Mouse (Mus musculus): ENCODE measurements at regions not wholly inside any gene's neighbourhood (a gene's known extent, or its start where the extent isn't known, plus 50 kb on each side); places are given as distances from the start of the nearest gene placed in this dataset.

- no peak for DNase-seq (ENCODE audit: low read depth, low spot score)
Measured at GRCm38 (mm10) chr5:74773558-74774429, 71.1 kb upstream of the Lnx1 start.

DNA sequence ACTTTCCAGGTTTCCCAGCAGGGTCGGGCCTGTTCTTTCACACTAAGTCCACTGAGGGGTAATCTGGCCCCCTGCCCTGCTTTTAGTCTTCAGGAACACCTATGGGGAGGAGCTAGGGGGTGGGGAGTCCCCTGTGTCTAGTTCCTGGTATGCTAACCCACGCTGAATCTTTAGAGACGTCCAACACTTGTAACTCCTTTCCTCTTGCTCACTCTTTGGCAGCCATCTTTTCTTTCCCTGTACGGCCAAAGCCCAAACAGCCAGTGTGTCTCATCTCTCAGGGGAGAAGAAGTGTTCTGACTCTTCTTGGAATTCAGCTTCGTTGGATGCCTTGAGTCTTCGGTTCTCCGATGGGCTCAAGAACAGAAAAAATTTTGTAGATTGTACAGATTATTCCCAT lies 68.4 kb upstream of the Lnx1 start:
- no peak for DNase-seq (ENCODE audit: low read depth, low spot score)

DNA sequence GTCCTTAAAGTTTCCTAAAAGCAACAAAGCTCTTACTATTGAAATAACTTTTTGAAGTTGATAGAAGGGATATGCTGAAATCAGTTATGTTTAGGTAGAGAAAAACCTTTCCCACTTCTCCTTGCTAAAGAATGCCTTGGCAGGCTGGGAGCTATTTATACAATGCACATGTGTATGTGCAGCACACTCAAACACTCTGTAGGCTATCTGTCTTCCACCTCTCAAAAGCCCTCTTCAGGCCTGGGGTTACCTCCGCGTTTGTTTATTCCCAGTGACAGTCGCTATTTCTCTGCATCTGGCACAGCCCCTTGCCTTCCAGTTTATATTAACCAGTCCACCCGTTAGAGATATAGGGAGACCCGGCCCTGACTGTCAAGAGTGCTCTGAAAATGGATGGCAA lies 66.3 kb upstream of the Lnx1 start:
- DNase-seq (ENCODE audit: low read depth, low spot score) = no peak

DNA sequence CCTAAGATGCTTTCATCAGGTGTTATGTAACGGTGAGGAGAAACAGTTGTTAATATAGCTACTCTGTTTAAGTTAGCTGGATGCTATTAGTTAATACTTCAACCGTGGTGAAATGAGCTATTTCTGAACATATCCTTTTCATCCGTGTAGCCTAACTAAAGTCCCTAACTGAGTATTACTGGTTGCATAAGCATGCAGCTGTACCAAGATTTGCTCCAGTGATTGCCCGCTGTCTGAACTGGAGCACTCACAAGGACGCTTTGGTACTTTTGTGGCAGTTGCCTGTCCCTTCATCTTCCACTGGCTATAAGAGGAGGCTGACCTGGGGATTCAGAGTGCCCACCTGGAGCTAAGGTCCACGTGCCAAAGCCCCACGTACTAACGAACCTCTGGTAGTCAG lies 65.3 kb upstream of the Lnx1 start:
- DNase-seq (ENCODE audit: low read depth, low spot score) = no peak

DNA sequence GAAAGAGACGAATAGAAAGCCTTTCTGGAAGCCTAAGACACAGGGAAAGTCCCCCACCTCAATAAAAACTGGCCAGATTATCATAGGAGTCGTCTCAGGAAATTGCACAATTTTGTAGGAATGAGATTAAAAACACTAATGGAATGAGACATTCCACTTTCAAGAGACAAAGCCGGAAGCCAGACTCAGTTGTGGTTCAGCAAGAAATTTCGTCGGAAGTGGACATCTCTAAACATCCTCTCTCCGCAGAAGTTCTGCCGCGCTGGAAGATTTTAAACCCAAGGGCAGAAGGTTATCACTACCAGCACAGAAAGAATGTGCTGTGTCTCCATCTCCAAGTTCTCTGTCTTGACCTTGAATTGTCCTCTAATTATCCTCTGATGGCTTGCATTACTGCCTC lies 63.5 kb upstream of the Lnx1 start:
- DNase-seq (ENCODE audit: low read depth, low spot score) = no peak

DNA sequence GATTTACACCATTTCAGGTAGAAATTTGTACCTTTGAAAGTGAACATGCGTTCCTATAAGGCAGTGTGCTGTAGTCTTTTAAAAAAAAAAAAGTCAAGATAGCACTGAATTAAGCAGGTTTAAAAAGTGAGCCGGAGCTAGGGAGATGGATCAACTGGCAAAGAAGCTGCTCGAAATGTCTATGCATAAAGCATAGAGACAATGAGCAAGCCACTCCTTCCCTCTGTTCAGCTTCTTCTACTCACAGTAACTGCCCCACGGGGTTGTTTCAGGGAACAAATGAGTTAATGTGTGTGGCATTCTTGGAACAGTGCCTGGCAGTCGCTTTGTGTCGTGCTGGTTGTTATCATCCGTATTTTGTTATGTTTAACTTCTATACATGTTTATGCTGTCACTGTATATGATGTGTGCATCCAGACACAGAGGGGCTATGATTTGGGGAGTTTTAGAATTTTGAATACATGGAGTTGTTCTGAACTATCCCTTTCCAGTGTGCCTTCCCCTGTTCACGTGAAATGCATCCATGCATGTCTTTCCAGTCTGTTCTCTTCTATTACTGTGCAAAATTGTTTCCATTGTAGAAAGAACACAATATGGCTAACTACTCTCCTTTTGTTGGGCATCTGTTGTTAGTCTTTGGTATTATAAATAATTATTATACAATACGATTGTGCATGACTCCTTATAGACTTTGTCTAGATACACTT lies 62.5 kb upstream of the Lnx1 start:
- DNase-seq (ENCODE audit: low read depth, low spot score) = no peak

DNA sequence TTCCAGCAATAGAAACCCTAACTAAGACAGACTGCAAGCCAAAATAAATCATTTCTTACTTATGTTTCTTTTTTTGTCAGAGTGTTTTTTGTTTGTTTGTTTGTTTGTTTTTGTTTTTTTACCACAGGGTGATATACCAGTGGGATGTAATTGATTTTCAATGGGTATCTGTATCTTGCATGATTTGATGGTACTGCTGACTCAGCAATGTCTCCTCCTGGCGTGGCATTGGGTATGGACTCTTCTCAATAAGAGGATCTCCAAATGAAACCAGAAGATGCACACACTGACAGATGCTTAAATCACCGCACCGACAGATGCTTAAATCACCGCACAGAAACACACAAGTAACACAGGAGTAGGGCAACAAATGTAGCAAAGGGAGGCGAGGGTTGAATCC lies 54.8 kb upstream of the Lnx1 start:
- no peak for DNase-seq (ENCODE audit: low read depth, low spot score)

GRCm38 (mm10) chr5:74752961-74753360 lies 50.2 kb upstream of the Lnx1 start:
- DNase-seq (ENCODE audit: low read depth, low spot score) = no peak

Measured in CD4-positive helper T cell, adult 2 months (primary cell).